Mouse (Mus musculus): ENCODE data around the gene Orm1. TPM values are rescaled to one million over a fixed set of nuclear protein-coding genes. Genes with fewer than 3 reads are reported as not detected.
A peak's percentile ranks its signal among the peaks of the same experiment; 100 is the strongest.

Orm1 gene
- 16.3 and 17.4 TPM in 2 replicates for polyA plus RNA-seq (2015; fragmentation: Nextera tagmentation; extraction: Ambion mirVana)

GRCm38 (mm10) chr4:63344295-63344694 is at the start of gene Orm1:
TSS of gene Orm1 (plus strand) at chr4:63344560.
- no peaks in the 10 kb centered on the region for H3K4me1 ChIP-seq (replicated peaks; ENCODE audit: control insufficient read depth, insufficient read depth)
- 74% methylated on average over 8 of the region's 8 CpGs for WGBS
- DNase-seq (ENCODE audit: low spot score) (no peak), ATAC-seq (ENCODE audit: low FRiP score, low TSS enrichment) (no peak; the same call in 1 of the 2 replicates)
- peak within 1 kb of the TSS; percentile 53 for H3K27ac ChIP-seq (replicated peaks)
- H3K36me3 ChIP-seq (ENCODE audit: control insufficient read depth, insufficient read depth, low read length), result no peaks in the 10 kb centered on the region
- H3K9ac ChIP-seq (ENCODE audit: low read length), result no peak within 1 kb of the TSS
- H3K27me3 ChIP-seq (ENCODE audit: control insufficient read depth, insufficient read depth, low read length), result no peaks in the 10 kb centered on the region
- no peak for TF ChIP-seq EP300 (optimal IDR thresholded peaks at IDR 0.05)
- TF ChIP-seq CTCF (IDR thresholded peaks at IDR 0.05; ENCODE audit: low read depth), result no peak
- no peak within 1 kb of the TSS for H3K4me3 ChIP-seq (ENCODE audit: low read depth, low read length)
- no peaks in the 10 kb centered on the region for H3K9me3 ChIP-seq (ENCODE audit: control insufficient read depth, low read length)
- H3K4me2 ChIP-seq (replicated peaks; ENCODE audit: low read depth), result no peak within 1 kb of the TSS

GRCm38 (mm10) chr4:63295641-63296040 is 48.7 kb upstream of the Orm1 start:
- DNase-seq (ENCODE audit: low spot score), result no peak
- TF ChIP-seq CTCF (IDR thresholded peaks at IDR 0.05; ENCODE audit: low read depth) (no peak), EP300 (optimal IDR thresholded peaks at IDR 0.05) (no peak)
- Histone ChIP-seq H3K4me2 (replicated peaks; ENCODE audit: low read depth) (no peak overlapping the region), H3K36me3 (ENCODE audit: control insufficient read depth, insufficient read depth, low read length) (peaks cover 7% of the 10 kb centered on the region; the same call in 1 of the 2 replicates), H3K27me3 (ENCODE audit: control insufficient read depth, insufficient read depth, low read length) (no peaks in the 10 kb centered on the region), H3K4me1 (replicated peaks; ENCODE audit: control insufficient read depth, insufficient read depth) (no peaks in the 10 kb centered on the region), H3K4me3 (ENCODE audit: low read depth, low read length) (no peak overlapping the region), H3K9me3 (ENCODE audit: control insufficient read depth, low read length) (no peaks in the 10 kb centered on the region), H3K9ac (ENCODE audit: low read length) (no peak overlapping the region), H3K27ac (replicated peaks) (no peak overlapping the region)
- ATAC-seq (ENCODE audit: low FRiP score, low TSS enrichment), result no peak
- WGBS, result 83% methylated on average over 1 of the region's 1 CpGs

GRCm38 (mm10) chr4:63296263-63296662 is 48.1 kb upstream of the Orm1 start:
- DNase-seq (ENCODE audit: low spot score) (no peak), ATAC-seq (ENCODE audit: low FRiP score, low TSS enrichment) (no peak)
- Histone ChIP-seq H3K4me2 (replicated peaks; ENCODE audit: low read depth) (no peak overlapping the region), H3K4me1 (replicated peaks; ENCODE audit: control insufficient read depth, insufficient read depth) (no peaks in the 10 kb centered on the region), H3K36me3 (ENCODE audit: control insufficient read depth, insufficient read depth, low read length) (peaks cover 7% of the 10 kb centered on the region; the same call in 1 of the 2 replicates), H3K9me3 (ENCODE audit: control insufficient read depth, low read length) (no peaks in the 10 kb centered on the region), H3K27ac (replicated peaks) (no peak overlapping the region), H3K4me3 (ENCODE audit: low read depth, low read length) (no peak overlapping the region), H3K9ac (ENCODE audit: low read length) (no peak overlapping the region), H3K27me3 (ENCODE audit: control insufficient read depth, insufficient read depth, low read length) (no peaks in the 10 kb centered on the region)
- WGBS, result 44% methylated on average over 3 of the region's 3 CpGs
- TF ChIP-seq EP300 (optimal IDR thresholded peaks at IDR 0.05), result no peak
- TF ChIP-seq CTCF (IDR thresholded peaks at IDR 0.05; ENCODE audit: low read depth), result no peak

- TF ChIP-seq CTCF (IDR thresholded peaks at IDR 0.05; ENCODE audit: low read depth) (no peak), EP300 (optimal IDR thresholded peaks at IDR 0.05) (no peak)
- peaks cover 5% of the 10 kb centered on the region for H3K36me3 ChIP-seq (ENCODE audit: control insufficient read depth, insufficient read depth, low read length)
- no peak overlapping the region for H3K4me3 ChIP-seq (ENCODE audit: low read depth, low read length)
- H3K4me1 ChIP-seq (replicated peaks; ENCODE audit: control insufficient read depth, insufficient read depth), result no peaks in the 10 kb centered on the region
- no peaks in the 10 kb centered on the region for H3K9me3 ChIP-seq (ENCODE audit: control insufficient read depth, low read length)
- ATAC-seq (ENCODE audit: low FRiP score, low TSS enrichment) (no peak), DNase-seq (ENCODE audit: low spot score) (no peak)
- H3K9ac ChIP-seq (ENCODE audit: low read length), result no peak overlapping the region
- no peak overlapping the region for H3K4me2 ChIP-seq (replicated peaks; ENCODE audit: low read depth)
- H3K27me3 ChIP-seq (ENCODE audit: control insufficient read depth, insufficient read depth, low read length), result no peaks in the 10 kb centered on the region
- H3K27ac ChIP-seq (replicated peaks), result no peak overlapping the region
- WGBS, result 54% methylated on average over 8 of the region's 8 CpGs
Observed at GRCm38 (mm10) chr4:63296876-63297275, 47.5 kb upstream of the Orm1 start.

GRCm38 (mm10) chr4:63298191-63298590 is 46.2 kb upstream of the Orm1 start:
- H3K36me3 ChIP-seq (ENCODE audit: control insufficient read depth, insufficient read depth, low read length), result peaks cover 4% of the 10 kb centered on the region
- TF ChIP-seq EP300 (optimal IDR thresholded peaks at IDR 0.05), result no peak
- H3K9me3 ChIP-seq (ENCODE audit: control insufficient read depth, low read length), result no peaks in the 10 kb centered on the region
- H3K4me1 ChIP-seq (replicated peaks; ENCODE audit: control insufficient read depth, insufficient read depth), result no peaks in the 10 kb centered on the region
- H3K9ac ChIP-seq (ENCODE audit: low read length), result no peak overlapping the region
- DNase-seq (ENCODE audit: low spot score) (no peak), ATAC-seq (ENCODE audit: low FRiP score, low TSS enrichment) (no peak)
- H3K4me3 ChIP-seq (ENCODE audit: low read depth, low read length), result no peak overlapping the region
- H3K4me2 ChIP-seq (replicated peaks; ENCODE audit: low read depth), result no peak overlapping the region
- H3K27me3 ChIP-seq (ENCODE audit: control insufficient read depth, insufficient read depth, low read length), result no peaks in the 10 kb centered on the region
- 91% methylated on average over 8 of the region's 8 CpGs for WGBS
- H3K27ac ChIP-seq (replicated peaks), result no peak overlapping the region

- Histone ChIP-seq H3K4me2 (replicated peaks; ENCODE audit: low read depth) (no peak overlapping the region), H3K4me3 (ENCODE audit: low read depth, low read length) (no peak overlapping the region), H3K9me3 (ENCODE audit: control insufficient read depth, low read length) (no peaks in the 10 kb centered on the region), H3K4me1 (replicated peaks; ENCODE audit: control insufficient read depth, insufficient read depth) (no peaks in the 10 kb centered on the region), H3K27ac (replicated peaks) (no peak overlapping the region), H3K27me3 (ENCODE audit: control insufficient read depth, insufficient read depth, low read length) (no peaks in the 10 kb centered on the region), H3K36me3 (ENCODE audit: control insufficient read depth, insufficient read depth, low read length) (peaks cover 4% of the 10 kb centered on the region), H3K9ac (ENCODE audit: low read length) (no peak overlapping the region)
- no peak for DNase-seq (ENCODE audit: low spot score)
- TF ChIP-seq EP300 (optimal IDR thresholded peaks at IDR 0.05) (no peak), CTCF (IDR thresholded peaks at IDR 0.05; ENCODE audit: low read depth) (no peak)
- WGBS, result 53% methylated on average over 4 of the region's 4 CpGs
- ATAC-seq (ENCODE audit: low FRiP score, low TSS enrichment), result no peak
Observed at GRCm38 (mm10) chr4:63302641-63303040, 41.7 kb upstream of the Orm1 start.

Data from stomach, postnatal 0 days (tissue).